Mouse (Mus musculus) neural tube, embryonic 13.5 days (tissue): ENCODE measurements around the gene Tnfrsf19. TPM values are rescaled to one million over a fixed set of nuclear protein-coding genes. Genes with fewer than 3 reads are reported as not detected.

Experiments used
- ATAC-seq: fragments of 200-750 bp; cut with Nextera tagmentation; 2 replicates; pipeline ENCODE4 v1.8.0; 2017; ENCODE audit warnings: low read depth, mild to moderate bottlenecking, moderate TSS enrichment, moderate library complexity
- H3K27ac ChIP-seq: fragments of 300-500 bp; sonication (generic); replicated peaks from 2 replicates; pipeline ENCODE4 v1.5.1; 2015; ENCODE audit warnings: moderate library complexity, mild to moderate bottlenecking, inconsistent platforms
- H3K27me3 ChIP-seq: fragments of 300-500 bp; sonication (generic); 2 replicates; pipeline ENCODE4 v1.6.1; 2015; ENCODE audit warnings: mild to moderate bottlenecking, inconsistent platforms
- H3K36me3 ChIP-seq: fragments of 300-500 bp; sonication (generic); 2 replicates; pipeline ENCODE4 v1.6.1; 2015; ENCODE audit warnings: mild to moderate bottlenecking, inconsistent platforms
- H3K4me1 ChIP-seq: fragments of 300-500 bp; sonication (generic); replicated peaks from 2 replicates; pipeline ENCODE4 v1.6.1; 2015; ENCODE audit warnings: inconsistent platforms
- H3K4me2 ChIP-seq: fragments of 300-500 bp; sonication (generic); 2 replicates; pipeline ENCODE4 v1.6.1; 2015; ENCODE audit warnings: inconsistent platforms, mild to moderate bottlenecking, moderate library complexity
- H3K4me3 ChIP-seq: fragments of 300-500 bp; sonication (generic); 2 replicates; pipeline ENCODE4 v1.5.1; 2015; ENCODE audit warnings: mild to moderate bottlenecking, inconsistent platforms
- H3K9ac ChIP-seq: fragments of 300-500 bp; sonication (generic); 2 replicates; pipeline ENCODE4 v1.6.1; 2015; ENCODE audit warnings: moderate library complexity, mild to moderate bottlenecking, inconsistent platforms
- H3K9me3 ChIP-seq: fragments of 300-500 bp; sonication (generic); 2 replicates; pipeline ENCODE4 v1.6.1; 2016; ENCODE audit warnings: inconsistent platforms
- WGBS: fragments of 180-500 bp; shearing (Covaris S2); methylation state at CpG from one replicate; pipeline ENCODE4 v1.1.7; 2015; 5-methylcytosine and 5-hydroxymethylcytosine counted together
- polyA plus RNA-seq: library from polyadenylated mRNA; unstranded; fragments of >200 nt; fragmentation: Nextera tagmentation; extraction: Ambion mirVana; gene quantifications from 2 replicates; pipeline ENCODE4 v1.2.1, GENCODE M21; 2015

Gene Tnfrsf19
- polyA plus RNA-seq = 27.0 and 28.7 TPM in 2 replicates

GRCm38 (mm10) chr14:61046091-61046681 is at the start of gene Tnfrsf19:
TSS of gene Tnfrsf19 (minus strand) at chr14:61046490.
- ATAC-seq = peak; percentile 97
- Histone ChIP-seq H3K27ac (peak within 1 kb of the TSS; percentile 79), H3K4me2 (peak within 1 kb of the TSS; percentile 92), H3K4me3 (peak within 1 kb of the TSS; percentile 53), H3K27me3 (peaks cover 7% of the 10 kb centered on the region; the same call in 1 of the 2 replicates), H3K9ac (peak within 1 kb of the TSS; percentile 74), H3K9me3 (no peaks in the 10 kb centered on the region), H3K36me3 (no peaks in the 10 kb centered on the region), H3K4me1 (peaks cover 39% of the 10 kb centered on the region)
- WGBS = under 1% methylated on average over 38 of the region's 38 CpGs

- 88% methylated on average over 3 of the region's 3 CpGs for WGBS
- Histone ChIP-seq H3K27me3 (no peaks in the 10 kb centered on the region), H3K27ac (no peak overlapping the region), H3K36me3 (no peaks in the 10 kb centered on the region), H3K4me1 (no peaks in the 10 kb centered on the region), H3K9me3 (no peaks in the 10 kb centered on the region), H3K4me2 (no peak overlapping the region), H3K9ac (no peak overlapping the region), H3K4me3 (no peak overlapping the region)
- ATAC-seq = no peak
These were observed 45.8 kb upstream of the Tnfrsf19 start for GRCm38 (mm10) chr14:61092073-61092472.

- no peaks in the 10 kb centered on the region for H3K36me3 ChIP-seq
- H3K9me3 ChIP-seq = no peaks in the 10 kb centered on the region
- H3K4me1 ChIP-seq = no peaks in the 10 kb centered on the region
- 85% methylated on average over 5 of the region's 5 CpGs for WGBS
- H3K4me2 ChIP-seq = no peak overlapping the region
- H3K27me3 ChIP-seq = no peaks in the 10 kb centered on the region
- H3K9ac ChIP-seq = no peak overlapping the region
- H3K4me3 ChIP-seq = no peak overlapping the region
- no peak for ATAC-seq
- H3K27ac ChIP-seq = no peak overlapping the region
These were observed 44.7 kb upstream of the Tnfrsf19 start for GRCm38 (mm10) chr14:61090955-61091354.

GRCm38 (mm10) chr14:61088187-61088586 is 41.9 kb upstream of the Tnfrsf19 start:
- H3K9me3 ChIP-seq = no peaks in the 10 kb centered on the region
- no peak overlapping the region for H3K27ac ChIP-seq
- H3K36me3 ChIP-seq = no peaks in the 10 kb centered on the region
- no peak for ATAC-seq
- no peaks in the 10 kb centered on the region for H3K4me1 ChIP-seq
- H3K9ac ChIP-seq = no peak overlapping the region
- no peak overlapping the region for H3K4me2 ChIP-seq
- no peaks in the 10 kb centered on the region for H3K27me3 ChIP-seq
- no peak overlapping the region for H3K4me3 ChIP-seq
- 77% methylated on average over 8 of the region's 8 CpGs for WGBS

- Histone ChIP-seq H3K27ac (no peak overlapping the region), H3K36me3 (no peaks in the 10 kb centered on the region), H3K4me1 (no peaks in the 10 kb centered on the region), H3K27me3 (no peaks in the 10 kb centered on the region), H3K4me2 (no peak overlapping the region), H3K9ac (no peak overlapping the region), H3K4me3 (no peak overlapping the region), H3K9me3 (no peaks in the 10 kb centered on the region)
- 69% methylated on average over 3 of the region's 3 CpGs for WGBS
- no peak for ATAC-seq
These were observed 39.0 kb upstream of the Tnfrsf19 start for GRCm38 (mm10) chr14:61085325-61085724.

- 79% methylated on average over 1 of the region's 1 CpGs for WGBS
- no peaks in the 10 kb centered on the region for H3K9me3 ChIP-seq
These were observed 23.3 kb upstream of the Tnfrsf19 start for GRCm38 (mm10) chr14:61069555-61069954.

GRCm38 (mm10) chr14:61061729-61062128 is 15.4 kb upstream of the Tnfrsf19 start:
- WGBS = 46% methylated on average over 3 of the region's 3 CpGs
- H3K9ac ChIP-seq = no peak overlapping the region
- H3K4me2 ChIP-seq = no peak overlapping the region
- H3K27me3 ChIP-seq = peaks cover 17% of the 10 kb centered on the region
- H3K4me1 ChIP-seq = peaks cover 10% of the 10 kb centered on the region
- H3K36me3 ChIP-seq = no peaks in the 10 kb centered on the region
- H3K4me3 ChIP-seq = no peak overlapping the region
- H3K27ac ChIP-seq = no peak overlapping the region
- H3K9me3 ChIP-seq = no peaks in the 10 kb centered on the region
- no peak for ATAC-seq

More at GRCm38 (mm10) chr14:61069555-61069954, 23.3 kb upstream of the Tnfrsf19 start:
- H3K4me1 ChIP-seq = no peaks in the 10 kb centered on the region
- no peak overlapping the region for H3K4me2 ChIP-seq
- no peaks in the 10 kb centered on the region for H3K27me3 ChIP-seq
- H3K4me3 ChIP-seq = no peak overlapping the region
- ATAC-seq = no peak
- no peaks in the 10 kb centered on the region for H3K36me3 ChIP-seq
- H3K27ac ChIP-seq = no peak overlapping the region
- no peak overlapping the region for H3K9ac ChIP-seq

- Histone ChIP-seq H3K4me1 (peaks cover 24% of the 10 kb centered on the region), H3K27me3 (peaks cover 33% of the 10 kb centered on the region), H3K27ac (no peak overlapping the region), H3K4me3 (no peak overlapping the region), H3K4me2 (no peak overlapping the region), H3K9ac (no peak overlapping the region), H3K9me3 (no peaks in the 10 kb centered on the region), H3K36me3 (no peaks in the 10 kb centered on the region)
- no peak for ATAC-seq
- 91% methylated on average over 9 of the region's 9 CpGs for WGBS
These were observed 13.1 kb upstream of the Tnfrsf19 start for GRCm38 (mm10) chr14:61059316-61059945.

GRCm38 (mm10) chr14:61056962-61057361 is 10.7 kb upstream of the Tnfrsf19 start:
- 9% methylated on average over 11 of the region's 11 CpGs for WGBS
- Histone ChIP-seq H3K27me3 (peaks cover 33% of the 10 kb centered on the region), H3K27ac (no peak overlapping the region), H3K36me3 (no peaks in the 10 kb centered on the region), H3K4me2 (peak overlapping the region; percentile 59), H3K4me1 (peaks cover 24% of the 10 kb centered on the region), H3K9me3 (no peaks in the 10 kb centered on the region), H3K4me3 (peak overlapping the region; percentile 33), H3K9ac (peak overlapping the region; percentile 60; the same call in 1 of the 2 replicates)
- ATAC-seq = no peak

- Histone ChIP-seq H3K4me3 (peak overlapping the region; percentile 33), H3K4me2 (peak overlapping the region; percentile 59), H3K27me3 (peaks cover 33% of the 10 kb centered on the region), H3K4me1 (peaks cover 19% of the 10 kb centered on the region), H3K9ac (peak overlapping the region; percentile 60), H3K9me3 (no peaks in the 10 kb centered on the region), H3K36me3 (no peaks in the 10 kb centered on the region), H3K27ac (no peak overlapping the region)
- no peak for ATAC-seq
- under 1% methylated on average over 16 of the region's 16 CpGs for WGBS
These were observed 10.2 kb upstream of the Tnfrsf19 start for GRCm38 (mm10) chr14:61056445-61056844.

- Histone ChIP-seq H3K27me3 (peaks cover 33% of the 10 kb centered on the region), H3K4me3 (peak overlapping the region; percentile 33; the same call in 1 of the 2 replicates), H3K9ac (no peak overlapping the region), H3K9me3 (no peaks in the 10 kb centered on the region), H3K27ac (no peak overlapping the region), H3K4me2 (peak overlapping the region; percentile 59), H3K36me3 (no peaks in the 10 kb centered on the region), H3K4me1 (peaks cover 18% of the 10 kb centered on the region)
- ATAC-seq = no peak
- WGBS = 50% methylated on average over 1 of the region's 1 CpGs
These were observed 9.6 kb upstream of the Tnfrsf19 start for GRCm38 (mm10) chr14:61055864-61056263.

- no peak overlapping the region for H3K27ac ChIP-seq
- no peak overlapping the region for H3K9ac ChIP-seq
- no peaks in the 10 kb centered on the region for H3K36me3 ChIP-seq
- H3K4me3 ChIP-seq = no peak overlapping the region
- WGBS = 99% methylated on average over 3 of the region's 3 CpGs
- H3K4me1 ChIP-seq = peaks cover 20% of the 10 kb centered on the region
- ATAC-seq = no peak
- peaks cover 23% of the 10 kb centered on the region for H3K27me3 ChIP-seq
- no peaks in the 10 kb centered on the region for H3K9me3 ChIP-seq
- H3K4me2 ChIP-seq = no peak overlapping the region
These were observed 5.9 kb upstream of the Tnfrsf19 start for GRCm38 (mm10) chr14:61052163-61052562.
